In the genomic region with DNA sequence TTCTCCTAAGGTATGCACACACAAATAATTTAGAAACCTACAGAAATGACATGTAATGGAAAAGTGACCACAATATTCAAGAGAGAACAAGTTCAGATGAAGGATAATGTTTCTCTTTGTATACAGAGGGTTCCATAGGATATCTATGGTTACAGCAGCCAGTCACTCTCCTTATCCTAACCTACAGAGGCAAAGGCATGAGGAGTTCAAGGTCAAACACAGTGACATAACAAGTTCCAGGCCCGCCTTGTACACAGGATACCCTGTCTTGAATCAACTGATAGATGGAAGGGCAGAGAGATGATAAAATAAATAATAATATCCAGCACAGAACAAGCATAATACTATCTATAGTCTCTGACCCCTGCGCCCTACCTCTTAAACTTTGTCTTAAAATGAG, we compare ENCODE assay signal across 20 mouse cellular contexts.
A peak's percentile ranks its signal among the peaks of the same experiment; 100 is the strongest.
DNase-seq lines count a peak whose midpoint lies in the region; ATAC-seq lines count a peak whose summit lies in the region.
"Had no signal": no experiment of that assay in that cellular context is flagged by ENCODE, and none has a peak within 500 bp of the region (broad histone marks: within the 10 kb centered on the region; RNA-seq: fewer than 3 reads in every experiment).

No protein-coding gene starts in this region.

- ATAC-seq in liver, embryonic 13.5 days (ENCODE audit: low read depth) = peak; percentile 69; the same call in 1 of the 2 replicates
- peak; percentile 76 for ATAC-seq in megakaryocyte progenitor cell, adult 5-6 weeks (replicated peaks; ENCODE audit: poor library complexity)
- ATAC-seq: forebrain, embryonic 13.5 days; forebrain, postnatal 0 days; hindbrain, postnatal 0 days had no signal

- 0 out of 2 replicates have a peak overlapping the region, but pooled peaks have one; percentile 1 for H3K27ac ChIP-seq in heart, embryonic 10.5 days
- H3K27ac ChIP-seq in liver, embryonic 13.5 days = no peak overlapping the region
- H3K27ac ChIP-seq in hindbrain, embryonic 10.5 days = no peak overlapping the region
- H3K27ac ChIP-seq: embryonic facial prominence, embryonic 13.5 days; forebrain, embryonic 13.5 days; hindbrain, embryonic 13.5 days; hindbrain, postnatal 0 days had no signal

- no peak overlapping the region for H3K4me2 ChIP-seq in liver, embryonic 13.5 days
- H3K4me2 ChIP-seq: embryonic facial prominence, embryonic 13.5 days; forebrain, embryonic 13.5 days; hindbrain, embryonic 13.5 days had no signal

- no peaks in the 10 kb centered on the region for H3K27me3 ChIP-seq in heart, embryonic 10.5 days (ENCODE audit: insufficient read depth, poor library complexity, severe bottlenecking)
- no peaks in the 10 kb centered on the region for H3K27me3 ChIP-seq in liver, embryonic 13.5 days
- H3K27me3 ChIP-seq in hindbrain, embryonic 10.5 days (ENCODE audit: insufficient read depth, poor library complexity, severe bottlenecking) = no peaks in the 10 kb centered on the region
- H3K27me3 ChIP-seq: CH12.LX; embryonic facial prominence, embryonic 13.5 days; forebrain, embryonic 13.5 days; hindbrain, embryonic 13.5 days had no signal

- no peaks in the 10 kb centered on the region for H3K9me3 ChIP-seq in heart, embryonic 10.5 days
- no peaks in the 10 kb centered on the region for H3K9me3 ChIP-seq in liver, embryonic 13.5 days (replicated peaks)
- no peaks in the 10 kb centered on the region for H3K9me3 ChIP-seq in hindbrain, embryonic 10.5 days
- H3K9me3 ChIP-seq: embryonic facial prominence, embryonic 13.5 days; forebrain, embryonic 13.5 days; hindbrain, embryonic 13.5 days had no signal

- H3K4me1 ChIP-seq in heart, embryonic 10.5 days = peaks cover 42% of the 10 kb centered on the region
- peaks cover 46% of the 10 kb centered on the region for H3K4me1 ChIP-seq in liver, embryonic 13.5 days (replicated peaks)
- peaks cover 11% of the 10 kb centered on the region for H3K4me1 ChIP-seq in hindbrain, embryonic 10.5 days (replicated peaks)

- no peak overlapping the region for H3K4me3 ChIP-seq in heart, embryonic 10.5 days
- no peak overlapping the region for H3K4me3 ChIP-seq in liver, embryonic 13.5 days (replicated peaks)
- no peak overlapping the region for H3K4me3 ChIP-seq in hindbrain, embryonic 10.5 days
- H3K4me3 ChIP-seq: embryonic facial prominence, embryonic 13.5 days; forebrain, embryonic 13.5 days; hindbrain, embryonic 13.5 days had no signal

- WGBS in heart, embryonic 10.5 days = 60% methylated on average over 2 of the region's 2 CpGs
- WGBS in liver, embryonic 13.5 days (ENCODE audit: insufficient replicate concordance) = 45% methylated on average over 2 of the region's 2 CpGs
- WGBS in hindbrain, embryonic 10.5 days = 91% methylated on average over 2 of the region's 2 CpGs

- H3K9ac ChIP-seq in liver, embryonic 13.5 days = no peak overlapping the region
- H3K9ac ChIP-seq: embryonic facial prominence, embryonic 13.5 days; forebrain, embryonic 13.5 days; forebrain, postnatal 0 days; hindbrain, embryonic 13.5 days had no signal

- H3K36me3 ChIP-seq in heart, embryonic 10.5 days = 0 out of 2 replicates have a peak, but pooled peaks cover 5% of the 10 kb centered on the region
- H3K36me3 ChIP-seq in liver, embryonic 13.5 days = no peaks in the 10 kb centered on the region
- peaks cover 9% of the 10 kb centered on the region; the same call in 1 of the 2 replicates for H3K36me3 ChIP-seq in hindbrain, embryonic 10.5 days
- H3K36me3 ChIP-seq: embryonic facial prominence, embryonic 13.5 days; hindbrain, embryonic 13.5 days had no signal

- DNase-seq in heart, embryonic 10.5 days (ENCODE audit: low spot score) = no peak
- no peak for DNase-seq in heart, adult 11 months
- DNase-seq in 416B (ENCODE audit: low read depth) = peak; percentile 42
- DNase-seq in liver, embryonic 13.5 days = no peak
- DNase-seq in hindbrain, embryonic 10.5 days (ENCODE audit: low spot score) = no peak
- DNase-seq in B cell, adult 2 months = no peak
- DNase-seq: adrenal gland, adult 8-10 months; cerebellum, adult 11-12 months; cerebellum, adult 9-10 months; cerebellum, postnatal 25 days; forebrain, postnatal 0 days; gastrocnemius, postnatal 14 days; heart, postnatal 10 days; heart, postnatal 4 days had no signal
